Mouse (Mus musculus) heart, adult 2 months (tissue): ENCODE data around the gene Adh7.

Source experiments
- CTCF ChIP-seq: fragments of 200-600 bp; IDR thresholded peaks from 2 replicates; pipeline ENCODE4 v1.8.1; 2022; ENCODE audit warnings: antibody characterized with exemption, mild to moderate bottlenecking, moderate library complexity
- POLR2A ChIP-seq: fragments of 200-500 bp; IDR thresholded peaks from 2 replicates; pipeline ENCODE4 v1.6.1; 2011; ENCODE audit warnings: mild to moderate bottlenecking, low read depth, low read length, control low read depth; ENCODE audit not compliant: insufficient read depth

- TF ChIP-seq CTCF (no peak), POLR2A (no peak)
Measured at GRCm38 (mm10) chr3:138254205-138254604, 36.6 kb downstream of the Adh7 start.
